Mouse (Mus musculus): ENCODE data around the gene Sgsm2.
A peak's percentile ranks its signal among the peaks of the same experiment; 100 is the strongest.

The Sgsm2 gene

DNA sequence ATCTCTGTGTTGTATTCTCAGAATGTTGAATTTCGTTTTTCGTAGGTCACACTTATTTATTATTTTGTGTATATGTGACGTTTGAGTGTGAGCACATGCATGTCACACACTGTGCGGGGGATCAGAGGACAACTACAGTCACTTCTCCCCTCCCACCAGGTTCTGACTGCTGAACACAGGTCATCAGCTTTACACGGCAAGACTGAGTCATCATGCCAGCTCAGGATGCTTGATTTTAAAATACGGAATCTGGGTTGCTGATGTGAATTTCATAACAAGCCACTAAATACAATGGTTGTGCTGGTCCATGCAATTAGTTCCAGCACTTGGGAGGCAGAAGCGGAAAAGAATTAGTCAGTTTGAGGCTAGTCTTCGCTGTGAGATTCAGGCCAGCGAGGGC is 15.9 kb downstream of the Sgsm2 start:
- DNase-seq: no peak

DNA sequence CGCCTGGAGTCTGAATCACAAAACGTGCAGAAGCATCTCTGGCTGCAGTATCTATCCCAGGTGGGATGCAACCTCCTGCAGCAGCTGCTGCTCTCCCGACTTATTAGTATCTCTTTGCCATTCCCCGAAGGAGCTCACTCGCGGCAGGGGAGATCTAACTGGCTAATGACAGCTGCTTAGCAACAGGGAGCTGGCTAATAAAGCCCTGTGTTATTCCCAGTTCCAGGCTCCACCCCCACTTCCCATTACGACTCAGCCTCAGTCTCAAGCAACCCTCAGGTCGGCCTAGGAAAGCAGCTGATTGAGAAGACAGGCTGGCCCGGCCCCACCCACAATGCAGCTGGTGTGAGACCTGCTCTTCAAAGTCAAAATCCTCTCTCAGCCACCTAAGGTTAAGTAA is 20.1 kb downstream of the Sgsm2 start:
- DNase-seq: peak; percentile 59

DNA sequence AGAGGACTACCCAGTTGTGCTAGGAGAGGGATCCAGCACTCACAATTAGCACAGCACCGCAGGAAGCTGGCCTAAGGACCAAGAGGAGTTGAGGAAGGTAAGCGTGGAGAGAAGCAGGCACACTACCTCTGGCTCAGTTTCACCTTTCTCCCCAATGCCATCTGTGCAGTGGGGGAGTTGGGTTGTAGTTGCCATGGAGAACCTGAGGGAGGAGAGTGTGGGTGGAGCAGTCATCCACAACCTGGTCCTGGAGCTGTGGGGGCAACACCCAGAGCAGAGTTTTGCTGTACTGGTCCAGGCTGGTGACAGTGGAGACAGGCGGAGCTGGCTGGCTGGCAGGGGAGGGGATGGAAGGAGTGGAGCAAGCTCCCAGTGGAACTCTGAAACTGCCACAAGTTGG is 22.2 kb downstream of the Sgsm2 start:
- DNase-seq: peak; percentile 51

DNA sequence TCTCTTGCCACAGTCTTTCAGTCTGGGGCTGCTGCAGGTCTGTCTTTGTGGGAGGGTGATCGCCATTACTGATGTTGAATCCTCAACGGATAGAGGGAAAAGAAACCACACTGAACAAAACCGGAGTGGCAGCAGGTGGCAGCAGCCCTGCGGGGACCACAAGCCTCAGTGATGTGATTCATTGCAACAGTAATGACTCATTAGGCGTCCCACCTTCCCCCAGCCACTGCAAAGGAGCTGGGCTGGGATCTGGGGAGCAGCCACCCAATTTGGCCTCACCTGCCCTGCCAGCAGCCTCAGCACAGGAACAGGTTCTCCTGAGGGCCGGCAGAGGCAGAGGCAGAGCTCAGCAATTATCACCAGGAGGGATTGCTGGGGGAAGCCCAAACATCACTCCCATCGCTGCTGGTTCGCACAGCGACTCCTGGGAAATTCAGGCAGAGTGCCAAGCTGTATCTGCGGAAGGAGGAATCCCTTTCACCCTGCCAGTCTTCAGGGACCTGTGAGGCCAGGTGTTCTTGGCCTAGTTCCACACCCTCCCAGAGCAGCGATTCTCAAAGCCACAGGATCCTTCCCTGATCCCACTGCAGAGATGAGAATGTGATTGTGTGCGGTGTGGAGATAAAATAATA is 25.8 kb downstream of the Sgsm2 start:
- DNase-seq: peak; percentile 70

DNA sequence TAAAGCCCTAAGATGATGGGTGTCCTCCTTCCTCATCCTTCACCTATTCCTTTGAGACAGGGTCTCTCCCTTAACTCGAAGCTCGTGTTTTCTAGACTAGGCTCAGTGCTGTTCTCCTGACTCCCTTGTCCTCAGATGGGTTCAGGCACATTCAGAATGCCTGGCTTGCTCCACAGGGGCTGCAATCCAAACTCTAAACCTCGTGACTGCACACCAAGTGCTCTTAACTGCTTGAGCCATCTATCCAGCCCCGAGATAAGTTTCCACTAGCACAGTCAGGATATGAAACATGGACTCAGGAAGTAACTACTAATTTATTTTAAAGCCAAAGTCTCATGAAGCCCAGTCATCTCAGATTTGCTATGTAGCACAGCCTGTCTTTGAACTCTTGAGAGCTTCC is 26.3 kb downstream of the Sgsm2 start:
- no peak for DNase-seq

DNA sequence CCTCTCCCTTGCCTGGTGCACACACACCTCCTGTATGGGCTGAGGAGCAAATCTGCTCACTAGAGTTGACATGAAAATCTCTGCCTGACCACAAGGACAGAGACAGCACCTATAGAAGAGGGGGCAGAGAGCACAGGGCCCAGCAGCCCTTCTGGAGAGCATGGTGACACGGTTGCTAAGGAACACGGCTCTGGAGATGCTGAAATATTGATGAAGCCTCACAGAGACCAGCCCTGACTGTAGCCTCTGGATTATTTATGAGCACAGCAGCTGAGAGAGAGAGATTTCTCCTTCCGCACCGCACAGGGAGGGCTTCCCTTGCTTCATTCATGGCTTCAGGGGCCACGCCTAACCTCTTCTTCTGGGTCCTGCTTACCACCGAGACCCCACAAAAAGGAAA is 27.3 kb downstream of the Sgsm2 start:
- no peak for DNase-seq

DNA sequence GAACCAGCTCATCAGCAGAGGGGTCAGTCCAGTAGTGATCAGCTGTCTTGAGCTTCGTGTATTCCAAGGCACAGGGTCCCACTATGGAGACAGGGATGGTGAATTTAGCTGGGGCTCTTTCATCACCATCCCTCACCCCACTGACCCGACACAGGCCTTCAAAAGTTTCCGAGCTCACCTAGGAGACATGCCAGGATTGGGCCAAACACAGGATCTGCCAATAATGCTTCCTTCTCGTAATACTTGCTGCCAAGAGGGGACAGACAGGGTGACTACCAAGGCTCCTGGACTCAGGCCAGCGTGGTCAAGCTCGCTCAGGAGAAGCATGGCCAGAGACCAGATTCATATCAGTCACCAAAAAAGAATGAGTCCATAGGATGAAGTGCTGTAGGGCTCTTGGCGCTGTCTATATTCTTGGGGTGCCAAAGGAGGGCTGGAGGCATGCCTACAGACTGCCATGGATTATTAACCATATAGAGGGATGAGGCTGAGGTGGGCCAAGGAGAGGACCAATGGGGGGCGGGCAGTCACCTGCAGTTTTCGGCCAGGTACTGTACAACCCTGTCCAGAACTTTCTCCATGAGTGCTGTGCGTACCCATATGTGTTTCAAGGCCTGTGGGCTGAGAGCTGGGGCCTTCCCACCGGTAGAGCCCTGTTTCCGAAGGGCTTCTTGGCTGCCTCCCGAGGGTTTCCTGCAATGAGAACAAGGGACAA is 28.7 kb downstream of the Sgsm2 start:
- no peak for DNase-seq

DNA sequence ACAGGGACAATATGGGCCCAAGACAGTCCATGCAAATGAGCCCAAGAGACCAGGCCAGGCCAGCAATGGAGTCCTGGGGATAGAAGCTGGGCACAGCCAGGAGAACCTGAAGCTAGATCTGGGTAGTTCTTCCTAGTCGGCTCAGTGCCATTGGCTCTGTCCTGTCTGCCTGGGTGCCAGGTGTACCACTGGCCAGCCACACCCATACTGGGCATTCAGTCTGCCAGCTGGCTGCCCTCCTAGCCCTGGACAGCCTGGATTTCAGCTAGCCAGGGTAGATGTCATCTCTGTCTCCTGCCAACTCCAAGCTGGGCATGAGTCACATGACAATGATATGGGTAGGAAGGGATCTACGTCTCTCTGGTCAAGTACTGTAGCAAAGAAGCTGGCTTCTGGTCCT is 29.7 kb downstream of the Sgsm2 start:
- DNase-seq: no peak

DNA sequence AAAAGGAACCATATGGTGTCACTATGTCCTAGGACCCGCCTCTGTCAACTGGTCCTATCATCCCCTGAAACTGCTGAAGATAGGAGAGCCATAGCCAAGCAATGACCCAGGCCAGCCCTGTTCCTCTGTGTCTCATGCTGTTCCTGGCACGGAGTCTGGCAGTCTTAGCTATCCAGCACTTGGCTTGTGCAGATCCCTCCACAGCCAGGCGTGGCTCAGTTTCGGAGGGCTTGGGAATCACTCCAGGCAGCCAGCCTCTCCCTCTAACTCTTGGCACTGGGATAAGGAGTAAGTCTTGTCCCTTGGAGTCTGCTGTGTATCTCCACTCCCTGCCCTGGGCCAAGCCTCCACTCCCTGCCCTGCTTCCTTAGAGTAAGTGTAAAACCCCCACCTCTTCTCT is 30.2 kb downstream of the Sgsm2 start:
- peak; percentile 33 for DNase-seq

DNA sequence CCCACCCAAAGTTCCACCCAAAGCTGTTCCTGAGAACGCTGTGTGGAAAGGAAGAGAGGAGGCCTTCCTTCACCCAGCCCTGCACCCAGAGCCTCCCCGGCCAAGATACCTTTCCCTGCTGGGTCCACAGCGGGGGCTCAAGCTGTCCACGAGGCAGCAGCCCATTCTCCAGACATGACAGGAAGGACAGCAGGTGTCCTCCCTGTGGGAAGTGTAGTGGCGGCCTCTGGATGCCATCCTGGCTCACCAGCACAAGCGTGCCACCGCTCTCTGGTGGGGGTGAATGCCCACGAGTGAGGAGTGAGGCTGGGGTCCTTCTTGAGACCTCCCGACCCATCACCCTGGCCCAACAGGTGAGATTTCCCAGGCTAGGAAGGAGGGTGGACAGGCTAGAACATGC is 31.6 kb downstream of the Sgsm2 start:
- DNase-seq: no peak

DNA sequence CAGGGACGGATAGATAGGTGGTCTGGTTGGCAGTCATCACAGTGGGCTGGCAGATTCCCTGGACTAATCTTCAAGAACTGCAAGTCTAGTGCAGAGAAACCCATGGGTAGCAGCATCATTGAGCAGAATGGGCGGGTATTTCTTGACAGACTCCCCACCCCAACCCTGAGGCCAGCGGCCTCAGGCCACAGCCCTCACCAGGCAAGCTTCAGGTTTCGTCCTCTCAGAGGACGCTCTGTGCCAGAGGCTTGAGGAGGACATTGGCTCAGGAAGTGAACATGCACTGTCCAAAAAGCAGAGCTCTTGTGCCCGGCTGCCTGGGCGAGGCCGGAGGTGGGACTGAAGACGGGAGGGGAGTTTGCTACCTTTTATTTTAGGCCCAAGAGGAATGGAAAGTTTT is 32.4 kb downstream of the Sgsm2 start:
- DNase-seq: no peak

DNA sequence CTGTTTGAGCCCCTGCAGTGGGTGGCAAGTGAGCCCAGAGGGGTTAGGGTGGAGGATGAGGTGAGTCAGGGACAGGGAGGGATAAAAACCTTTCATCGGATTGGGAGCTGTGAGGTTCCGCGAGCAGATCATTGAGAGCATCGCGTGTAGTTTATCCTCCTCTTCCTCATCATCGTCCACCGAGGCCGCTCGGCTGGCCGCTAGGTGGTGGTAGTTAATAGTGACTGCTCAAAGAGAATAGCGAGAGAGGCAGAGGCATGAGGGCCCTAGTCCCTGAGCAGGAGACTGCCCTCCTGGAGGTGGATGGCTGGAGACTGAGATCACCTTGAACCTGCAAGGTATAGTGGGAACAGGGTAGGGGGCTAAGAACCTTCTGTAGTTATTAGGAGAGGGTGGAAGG is 33.4 kb downstream of the Sgsm2 start:
- DNase-seq: no peak

DNA sequence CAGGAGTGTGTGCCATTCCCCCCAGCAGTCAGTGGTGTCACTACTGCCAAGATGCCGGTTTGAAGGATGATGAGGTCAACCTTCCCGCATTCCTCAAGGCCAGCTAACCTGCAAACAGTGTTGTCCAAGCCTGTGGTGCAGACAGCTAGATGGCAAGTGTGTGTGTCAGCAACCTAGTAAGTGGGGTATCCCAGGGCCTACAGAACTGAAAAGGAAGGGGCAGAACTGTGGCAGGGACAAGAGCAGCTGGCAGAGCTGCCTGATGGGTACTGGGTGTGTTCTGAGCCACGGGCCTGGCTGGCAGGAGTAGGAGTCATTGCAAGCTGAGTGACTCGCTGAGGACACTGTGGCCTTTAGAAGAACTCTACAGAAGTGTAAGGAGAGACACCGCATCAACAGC is 34.7 kb downstream of the Sgsm2 start:
- no peak for DNase-seq

DNA sequence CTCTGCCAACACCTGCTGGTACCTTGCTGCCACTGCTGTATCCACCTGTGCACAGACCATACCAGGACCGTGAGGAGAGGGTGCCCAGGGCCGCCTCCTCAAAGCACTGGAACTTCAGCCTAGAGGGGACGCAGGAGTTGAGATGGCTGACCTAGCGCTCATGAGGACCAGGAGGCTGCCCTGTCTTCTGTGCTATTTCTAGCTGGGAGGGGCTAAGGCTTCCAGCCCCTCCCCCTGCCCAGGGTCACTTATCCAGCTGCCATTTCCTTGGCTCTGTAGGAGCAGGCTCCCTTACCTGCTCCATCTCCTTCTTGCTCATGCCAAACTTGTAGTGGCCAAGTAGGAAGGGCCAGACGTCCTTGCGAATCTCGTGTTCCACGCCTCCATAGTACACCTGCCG is 39.1 kb downstream of the Sgsm2 start:
- DNase-seq: no peak

DNA sequence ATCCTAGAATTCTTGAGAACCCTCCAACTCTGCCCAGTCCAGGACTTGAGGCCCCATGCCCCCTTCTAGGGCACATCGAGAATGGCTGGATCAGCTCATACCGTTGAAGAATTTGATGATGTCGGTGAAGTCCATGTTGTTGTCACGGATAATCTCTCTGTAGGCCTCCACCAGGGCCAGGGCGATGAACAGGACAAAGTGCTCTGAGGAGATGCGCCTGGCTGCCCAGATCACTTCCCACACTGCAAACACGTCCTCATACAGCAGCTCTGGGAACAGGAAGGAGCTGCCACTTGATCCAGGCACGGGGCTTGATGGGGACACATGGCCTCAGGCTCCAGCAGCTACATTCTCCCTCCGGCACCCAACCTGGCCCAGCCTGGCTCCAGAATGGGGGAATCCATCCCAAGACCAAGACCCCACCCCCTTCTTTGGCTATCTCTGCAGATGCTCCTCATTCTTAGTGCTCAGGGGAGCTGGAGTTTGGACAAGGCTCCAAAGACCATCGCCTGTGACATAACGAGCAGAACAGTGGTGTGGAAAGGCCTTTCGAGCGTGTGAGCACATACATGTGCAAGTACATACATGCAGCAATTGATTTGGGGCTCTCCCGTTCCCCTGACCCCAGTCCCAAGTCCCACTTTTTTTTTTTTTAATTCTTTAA is 45.7 kb downstream of the Sgsm2 start:
- DNase-seq: no peak

DNA sequence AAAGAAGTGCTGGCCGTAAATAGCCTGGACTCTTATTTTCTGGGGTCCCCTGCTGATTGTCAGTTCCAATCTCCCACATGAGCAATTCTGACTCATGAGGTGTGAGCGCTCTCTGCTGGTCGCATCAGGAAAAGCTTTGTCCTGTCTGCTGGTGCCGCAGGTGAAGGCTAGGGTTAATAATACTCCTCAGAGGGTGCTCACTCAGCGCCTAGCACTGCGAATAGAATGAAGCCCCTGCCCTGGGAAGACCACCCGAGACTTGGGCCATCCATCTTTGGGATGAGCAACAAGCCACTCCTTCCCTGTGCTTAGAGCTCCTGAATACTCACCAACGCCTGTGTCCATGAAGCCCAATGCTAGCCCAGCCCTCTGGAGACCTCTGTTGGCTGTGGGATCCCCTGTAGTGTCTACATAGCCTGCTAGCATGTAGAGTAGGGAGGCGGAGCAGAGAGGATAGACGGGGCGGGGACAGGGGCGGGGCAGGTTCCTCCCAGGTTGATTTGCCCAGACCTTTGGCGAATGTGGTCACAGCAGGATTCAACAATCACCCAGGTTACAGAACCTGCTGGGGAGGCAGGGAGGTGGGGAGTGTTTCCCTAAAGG is 48.8 kb downstream of the Sgsm2 start:
- DNase-seq: peak; percentile 64

DNA sequence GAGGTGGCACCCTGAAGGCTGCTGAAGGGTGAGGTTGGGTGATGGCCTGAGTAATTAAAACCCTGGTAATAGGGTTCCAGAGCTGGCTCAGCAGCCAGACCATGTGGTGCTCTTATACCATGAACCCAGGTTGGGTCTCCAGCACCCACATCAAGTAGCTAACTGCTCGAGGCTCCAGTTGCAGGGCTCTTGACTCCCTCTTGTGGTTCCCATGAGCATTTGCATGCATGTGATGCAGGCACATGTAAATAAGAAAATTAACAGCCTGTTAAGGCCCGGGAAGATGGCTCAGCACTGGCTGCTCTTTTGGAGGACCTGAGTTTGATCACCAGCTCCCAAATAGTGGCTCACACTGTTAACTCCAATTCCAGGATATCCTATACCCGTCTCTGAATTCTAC is 51.1 kb downstream of the Sgsm2 start:
- DNase-seq: no peak

DNA sequence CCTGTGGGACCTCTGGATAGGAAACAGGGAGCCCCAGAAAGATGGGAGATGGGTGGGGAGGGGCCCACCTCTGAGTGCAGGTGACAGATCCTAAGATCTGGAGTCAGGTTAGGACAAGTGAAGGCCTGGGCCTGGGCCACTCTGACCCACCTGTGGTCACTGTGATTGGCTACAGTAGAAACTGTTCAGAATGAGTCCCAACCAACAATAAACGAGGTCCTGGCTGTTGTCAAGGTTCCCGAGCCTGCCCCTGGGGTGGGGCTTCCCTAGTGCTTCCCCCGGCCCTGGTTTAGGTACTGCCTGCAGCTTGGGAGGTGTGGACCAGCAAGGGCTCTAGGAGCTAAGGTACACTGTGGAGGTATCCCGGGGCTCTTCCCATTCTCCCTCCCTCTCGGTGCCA is 53.1 kb downstream of the Sgsm2 start:
- no peak for DNase-seq

DNA sequence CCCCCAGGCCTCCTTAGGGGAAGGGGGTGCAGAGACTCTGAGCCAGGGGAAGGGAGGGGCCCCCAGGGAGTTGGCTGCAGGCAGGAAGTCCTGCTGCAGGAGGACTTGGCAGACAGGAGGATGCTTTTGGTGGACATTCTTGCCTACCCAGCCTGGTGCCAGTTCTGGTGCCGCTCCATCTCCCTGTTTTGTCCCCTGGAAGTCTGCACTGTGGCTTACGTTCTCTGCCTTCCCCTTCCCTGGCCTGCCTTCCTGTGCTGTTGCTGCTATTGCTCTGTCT is 53.5 kb downstream of the Sgsm2 start:
- no peak for DNase-seq

DNA sequence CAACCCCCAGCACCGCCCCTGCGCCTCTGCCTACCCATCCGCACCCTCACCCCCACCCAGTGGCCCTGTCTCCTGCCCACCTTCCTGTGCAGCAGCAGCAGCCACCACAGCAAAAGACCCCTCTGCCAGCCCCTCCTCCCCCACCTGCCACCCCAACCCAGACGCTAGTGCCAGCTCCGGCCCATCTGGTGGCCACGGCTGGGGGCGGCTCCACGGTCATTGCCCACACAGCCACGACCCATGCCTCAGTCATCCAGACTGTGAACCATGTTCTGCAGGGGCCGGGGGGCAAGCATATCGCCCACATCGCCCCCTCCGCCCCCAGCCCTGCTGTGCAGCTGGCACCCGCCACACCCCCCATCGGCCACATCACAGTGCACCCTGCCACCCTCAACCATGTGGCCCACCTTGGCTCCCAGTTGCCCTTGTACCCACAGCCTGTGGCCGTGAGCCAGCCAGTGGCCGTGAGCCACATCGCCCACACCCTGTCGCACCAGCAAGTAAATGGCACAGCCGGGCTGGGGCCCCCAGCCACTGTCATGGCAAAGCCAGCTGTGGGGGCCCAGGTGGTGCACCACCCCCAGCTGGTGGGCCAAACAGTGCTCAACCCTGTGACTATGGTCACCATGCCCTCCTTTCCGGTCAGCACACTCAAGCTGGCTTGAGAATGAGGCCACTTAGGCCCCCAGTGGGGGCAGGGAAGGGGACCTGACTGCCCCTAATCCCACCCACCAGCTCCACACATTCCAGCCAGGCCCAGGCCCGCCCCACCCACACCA is 54.0 kb downstream of the Sgsm2 start:
- no peak for DNase-seq

DNA sequence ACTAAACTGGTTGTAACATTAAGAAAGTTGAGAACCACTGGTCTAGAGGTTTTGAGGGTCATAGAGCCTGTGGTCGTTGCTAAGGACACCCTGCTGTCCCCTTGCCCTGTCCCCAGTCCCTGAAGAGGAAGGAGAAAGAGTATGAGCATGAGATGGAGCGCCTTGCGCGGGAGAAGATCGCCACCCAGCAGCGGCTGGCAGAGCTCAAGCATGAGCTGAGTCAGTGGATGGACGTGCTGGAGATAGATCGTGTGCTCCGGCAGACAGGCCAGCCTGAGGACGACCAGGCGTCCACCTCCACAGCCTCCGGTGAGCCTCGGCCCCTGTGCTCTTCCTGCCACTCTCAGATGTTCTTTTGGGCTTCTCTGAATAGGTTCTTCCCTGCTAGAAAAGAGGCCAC is 54.8 kb downstream of the Sgsm2 start:
- no peak for DNase-seq

DNA sequence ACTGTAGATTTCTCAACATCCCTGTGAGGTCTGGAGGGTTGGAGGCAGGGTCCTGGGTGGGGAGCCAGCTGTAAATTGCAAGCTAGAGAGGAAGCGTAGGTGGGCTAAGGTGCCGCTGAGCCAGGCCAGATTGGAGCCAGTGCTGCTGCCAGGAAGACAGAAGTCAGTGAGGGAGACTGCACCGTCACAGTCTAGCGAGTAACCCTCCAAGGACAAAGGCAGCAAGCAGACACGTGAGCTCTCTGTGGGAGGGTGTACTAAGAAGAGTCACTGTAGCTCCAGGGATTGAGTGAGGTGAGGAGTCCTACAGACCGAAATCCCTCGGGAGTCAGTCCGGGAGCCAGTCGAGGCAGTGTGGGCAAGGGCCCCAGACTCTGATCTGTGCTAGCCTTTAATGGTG is 55.5 kb downstream of the Sgsm2 start:
- no peak for DNase-seq

DNA sequence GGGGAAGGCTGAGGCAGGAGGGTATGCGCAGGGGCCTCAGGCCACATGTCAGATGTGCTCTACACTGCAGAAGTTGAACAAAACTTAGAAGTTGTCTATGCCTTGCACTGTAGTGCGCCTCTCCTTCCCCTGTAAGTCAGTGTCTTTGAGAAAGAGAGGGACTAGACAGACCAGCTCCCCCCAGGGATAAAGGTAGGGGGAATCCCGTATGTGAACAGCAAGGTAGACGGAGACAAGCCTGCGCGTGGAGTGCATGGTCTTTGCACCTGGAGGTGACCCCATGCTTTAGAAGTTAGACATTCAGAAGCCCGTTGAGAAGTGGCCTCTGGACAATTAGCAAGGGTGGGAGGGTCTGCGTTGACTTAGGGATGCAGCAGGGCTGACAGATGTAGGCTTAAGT is 56.1 kb downstream of the Sgsm2 start:
- DNase-seq: no peak

Data from right cerebral cortex, postnatal 25 days (tissue).